Mouse (Mus musculus) liver, embryonic 14.5 days (tissue): ENCODE data around the gene Icam5.

ENCODE experiments used
- CTCF ChIP-seq: IDR thresholded peaks from 2 replicates; pipeline ENCODE4 v1.5.1; 2016; ENCODE audit warnings: antibody characterized with exemption, low read depth, control low read depth
- EP300 ChIP-seq: IDR thresholded peaks from 2 replicates; pipeline ENCODE4 v1.6.1; 2016; ENCODE audit warnings: antibody characterized with exemption, low read depth

GRCm38 (mm10) chr9:21031896-21032351, at the start of gene Icam5:
- TF ChIP-seq CTCF, result no peak
- TF ChIP-seq EP300, result no peak
